Mouse (Mus musculus) left cerebral cortex, postnatal 14 days (tissue): ENCODE measurements around the gene R3hdm4. TPM values are rescaled to one million over a fixed set of nuclear protein-coding genes. Genes with fewer than 3 reads are reported as not detected.

Source experiments
- DNase-seq, 2 experiments: peaks; one replicate each; pipeline ENCODE4 v3.0.0; 2021 to 2022; ENCODE audit warnings: low spot score in 2 of 2, mixed read lengths in 1 of 2
- intact Hi-C: fragments of 180-260 bp; cut with DNase I; formaldehyde crosslinking; loops from one replicate; pipeline ENCODE4 v1.15.1; 2025
- total RNA-seq, 2 experiments: library from RNA; stranded (reverse); gene quantifications; 2 replicates each; pipeline ENCODE4 v1.2.3; 2021

Gene R3hdm4
- total RNA-seq, 2 experiments from 2014 or later: 438 to 440 TPM

- DNase-seq: no peak
- intact Hi-C loops: no loop called here
Observed at GRCm38 (mm10) chr10:79928030-79928694, 7.2 kb upstream of the R3hdm4 start.

DNA sequence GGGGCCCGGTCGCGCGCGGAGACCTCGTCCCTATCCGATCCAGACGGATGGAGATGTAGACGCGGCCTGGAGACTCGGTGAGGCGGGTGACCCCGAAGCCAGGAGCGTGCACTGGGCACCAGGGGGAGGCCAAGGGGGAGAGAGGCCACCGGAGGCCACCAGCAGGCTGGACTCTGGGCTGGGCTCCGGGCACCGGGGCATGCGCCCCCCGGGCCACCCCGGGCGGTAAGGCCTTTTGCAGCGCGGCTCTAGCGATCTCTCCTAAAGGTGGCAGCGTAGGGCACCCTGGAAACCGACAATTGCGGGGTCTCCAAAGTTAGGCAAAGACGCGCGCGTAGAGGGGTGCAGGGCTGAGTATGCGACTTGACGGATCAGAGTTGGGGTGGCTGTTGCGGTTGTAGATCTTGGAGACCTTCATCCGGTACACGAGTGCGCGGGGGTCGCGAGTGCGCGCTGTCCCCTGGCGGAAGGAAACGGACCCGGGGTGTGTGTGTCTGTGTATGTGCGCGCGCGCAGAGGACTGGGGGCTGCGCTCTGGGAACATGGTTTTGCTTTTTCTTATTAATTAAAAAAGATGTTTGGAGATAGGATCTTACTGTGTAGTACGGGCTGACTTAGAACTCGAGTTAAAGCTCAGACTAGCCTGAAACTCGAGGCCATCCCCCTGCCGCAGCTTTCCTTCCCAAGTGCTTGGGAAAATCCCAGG lies 6.5 kb upstream of the R3hdm4 start:
- DNase-seq: peak in 1 of 2 experiments; percentile 51
- intact Hi-C loops: no loop called here

- intact Hi-C loops: no loop called here
Observed at GRCm38 (mm10) chr10:79926491-79927323, 5.7 kb upstream of the R3hdm4 start, which contains the start of gene Arid3a. Gene Arid3a, plus strand, starts transcription at chr10:79927043.

DNA sequence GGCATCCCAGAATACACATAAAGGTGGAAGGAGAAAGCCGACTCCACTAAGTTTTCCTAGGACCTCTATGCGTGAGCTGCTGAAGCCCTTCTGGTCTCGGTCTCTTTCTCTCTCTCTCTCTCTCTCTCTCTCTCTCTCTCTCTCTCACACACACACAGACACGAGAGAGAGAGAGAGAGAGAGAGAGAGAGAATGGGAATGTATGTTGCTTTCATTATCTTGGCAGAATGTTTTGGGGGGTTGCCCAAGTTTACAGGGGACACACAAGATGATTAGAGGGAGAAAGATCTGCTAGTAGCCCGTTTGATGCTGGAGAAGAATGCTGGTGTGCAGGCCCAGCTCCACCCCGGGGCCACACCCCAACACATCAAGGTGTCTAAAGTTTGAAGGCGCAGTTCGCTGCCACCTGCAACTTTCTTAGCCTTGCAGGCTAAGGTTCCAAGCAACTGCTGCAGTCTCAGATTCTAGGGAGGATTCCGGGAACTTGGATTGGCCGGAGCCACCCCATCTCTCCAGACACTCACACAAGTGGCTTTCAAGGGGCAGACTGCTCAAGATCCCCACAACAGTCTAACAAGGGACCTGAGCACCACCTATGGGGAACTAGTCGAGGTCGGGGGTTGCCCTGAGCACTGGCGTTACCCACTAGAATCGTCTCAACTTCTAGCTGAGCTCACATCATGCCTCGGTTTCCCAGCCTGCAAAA lies 4.9 kb upstream of the R3hdm4 start:
- intact Hi-C loops: loop anchor here (1.0 to 2.0 kb wide), 4 partner anchors 29 to 92 kb away; no protein-coding TSS in a partner anchor
- DNase-seq: no peak

More at GRCm38 (mm10) chr10:79926491-79927323, 5.7 kb upstream of the R3hdm4 start, which contains the start of gene Arid3a:
- DNase-seq: peak; percentile 86 to 87

- intact Hi-C loops: loop anchor here (1.0 to 2.0 kb wide), 4 partner anchors 30 to 91 kb away; no protein-coding TSS in a partner anchor
- DNase-seq: peak; percentile 96 to 97
Observed at GRCm38 (mm10) chr10:79924998-79925784, 4.2 kb upstream of the R3hdm4 start.

GRCm38 (mm10) chr10:79921572-79921971 lies 564 bp upstream of the R3hdm4 start:
- no peak for DNase-seq
- intact Hi-C loops: no loop called here

GRCm38 (mm10) chr10:79920056-79920890 lies 735 bp downstream of the R3hdm4 start:
- intact Hi-C loops: no loop called here
- DNase-seq: no peak

DNA sequence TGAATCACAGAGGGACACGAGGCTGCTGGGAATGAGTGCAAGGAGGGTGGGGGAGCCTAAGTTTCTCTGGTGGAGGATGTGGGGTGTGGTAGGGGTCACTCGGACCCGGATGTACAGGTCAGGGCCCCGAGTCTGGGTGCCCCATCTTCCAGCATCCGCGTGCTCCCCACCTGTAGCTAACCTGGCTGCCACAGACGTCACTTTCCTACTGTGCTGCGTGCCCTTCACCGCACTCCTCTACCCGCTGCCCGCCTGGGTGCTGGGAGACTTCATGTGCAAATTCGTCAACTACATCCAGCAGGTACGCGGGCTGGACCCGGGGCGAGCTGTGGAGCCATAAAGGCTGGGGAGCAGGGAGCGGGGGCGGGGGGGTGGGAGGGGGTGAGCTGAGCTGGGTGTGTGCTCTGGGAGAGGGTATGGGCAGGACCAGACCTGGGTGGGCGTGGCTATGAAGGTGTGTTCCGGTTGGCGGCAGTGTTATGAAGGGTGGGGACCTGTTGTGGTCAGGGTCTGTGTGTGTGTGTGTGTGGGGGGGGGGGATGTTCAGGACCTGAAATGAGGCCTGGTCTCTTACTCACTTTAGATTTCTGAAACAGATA lies 1.7 kb downstream of the R3hdm4 start:
- intact Hi-C loops: no loop called here
- DNase-seq: no peak

DNA sequence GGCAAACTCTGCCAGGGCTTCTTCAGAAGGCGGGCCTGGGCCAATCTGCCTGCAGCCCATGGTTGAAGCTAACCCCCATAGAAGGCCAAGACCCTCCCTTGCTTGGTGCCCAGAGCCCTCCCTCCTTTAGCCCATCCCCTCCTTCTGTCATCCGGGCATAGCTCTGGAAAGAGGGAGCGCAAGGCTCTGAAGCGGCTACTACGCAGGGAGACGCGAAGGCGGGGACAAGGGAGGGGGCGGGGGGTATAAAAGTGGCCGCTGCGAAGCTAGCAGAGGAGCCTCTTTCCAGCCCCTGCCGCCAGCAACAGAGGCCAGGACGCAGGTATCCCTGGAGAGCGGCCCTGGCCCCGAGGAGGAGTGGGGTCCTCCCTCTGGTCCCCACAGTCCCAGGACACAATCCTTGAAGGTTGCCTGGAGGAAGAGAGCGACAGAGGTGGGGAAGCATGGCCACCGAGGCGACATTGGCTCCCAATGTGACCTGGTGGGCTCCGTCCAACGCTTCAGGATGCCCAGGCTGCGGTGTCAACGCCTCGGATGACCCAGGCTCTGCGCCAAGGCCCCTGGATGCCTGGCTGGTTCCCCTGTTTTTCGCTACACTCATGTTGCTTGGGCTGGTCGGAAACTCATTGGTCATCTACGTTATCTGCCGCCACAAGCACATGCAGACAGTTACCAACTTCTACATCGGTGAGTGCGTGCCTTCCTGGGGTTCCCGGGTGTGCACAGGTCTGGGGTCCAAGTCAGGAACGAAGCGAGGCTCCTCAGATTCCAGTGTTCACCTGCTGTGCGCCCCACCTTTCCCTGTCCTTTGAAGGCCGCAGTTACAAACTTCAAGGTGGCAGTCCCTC lies 2.6 kb downstream of the R3hdm4 start:
- no peak for DNase-seq
- intact Hi-C loops: no loop called here

- DNase-seq: no peak
- intact Hi-C loops: no loop called here
Observed at GRCm38 (mm10) chr10:79917532-79918100, 3.4 kb downstream of the R3hdm4 start.

DNA sequence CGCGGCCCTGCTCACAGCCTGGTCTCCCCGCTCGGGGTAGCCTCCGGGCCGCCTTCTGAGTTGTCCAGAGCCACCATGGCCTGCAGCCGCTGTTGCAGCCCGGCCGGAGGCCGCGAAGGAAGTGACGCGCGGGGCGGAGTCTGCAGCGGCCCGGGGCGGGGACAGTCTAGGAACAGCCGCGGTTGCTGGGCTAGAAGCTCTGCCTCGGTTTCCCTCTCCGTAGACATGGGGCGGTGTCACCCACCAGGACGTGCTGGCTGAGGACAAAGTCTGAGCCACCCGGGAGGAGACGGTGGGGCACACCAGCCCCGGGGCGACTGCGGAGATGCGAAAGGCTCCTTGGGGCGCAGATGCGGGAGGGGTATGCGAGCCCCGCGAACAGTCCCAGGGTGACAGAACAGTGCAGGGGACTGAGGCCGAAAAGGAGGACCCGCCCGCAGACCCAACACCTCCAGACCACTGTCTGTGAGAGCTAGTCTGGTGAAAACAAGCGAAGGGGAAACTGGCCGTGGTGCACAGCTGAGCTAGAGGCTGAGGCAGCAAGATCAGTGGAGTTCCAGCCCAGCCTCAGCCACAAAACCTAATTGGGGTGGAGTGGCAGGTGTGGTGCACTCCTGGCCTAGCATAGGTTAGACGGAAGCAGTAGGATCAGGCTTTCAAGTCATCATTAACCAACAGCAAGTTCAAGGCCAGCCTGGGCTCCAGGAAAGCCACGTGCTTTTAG lies 4.0 kb downstream of the R3hdm4 start, which contains the start of gene Kiss1r:
Kiss1r (plus strand) TSS at position 164 of the 724 bp plus-strand sequence.
- DNase-seq: peak; percentile 64 to 84
- intact Hi-C loops: no loop called here

- intact Hi-C loops: no loop called here
- peak in 1 of 2 experiments; percentile 36 for DNase-seq
Observed at GRCm38 (mm10) chr10:79916081-79916480, 4.9 kb downstream of the R3hdm4 start.

DNA sequence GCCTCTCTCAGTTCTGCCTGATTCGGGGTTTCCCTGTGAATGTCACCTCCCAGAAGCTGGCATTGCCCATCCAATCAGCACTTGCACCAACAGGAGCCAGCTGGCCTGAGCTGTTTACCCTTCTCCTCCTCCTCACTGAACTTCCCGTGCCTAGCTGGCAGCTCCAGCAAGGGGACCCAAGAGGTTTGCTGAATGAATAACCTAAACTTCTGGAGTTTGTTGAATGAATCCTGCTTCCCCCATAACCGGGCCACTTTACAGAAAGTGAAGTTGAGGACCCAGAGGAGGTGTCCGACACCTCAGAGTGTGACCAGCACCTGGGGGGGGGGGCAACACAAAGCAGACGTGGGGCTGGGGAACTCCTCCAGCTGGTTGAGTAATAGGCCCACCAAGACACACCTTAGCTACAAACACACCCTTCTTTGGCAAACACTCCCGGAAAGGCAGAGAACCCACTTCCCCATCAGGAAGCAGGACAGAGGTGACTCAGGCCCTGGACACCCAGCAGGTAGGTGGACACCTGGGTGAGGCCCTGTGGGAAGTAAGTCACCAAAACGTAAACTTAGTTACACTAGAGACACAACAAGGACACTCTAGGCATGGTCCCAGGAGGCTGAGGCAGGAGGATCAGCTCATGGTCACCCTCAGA lies 5.9 kb downstream of the R3hdm4 start:
- no peak for DNase-seq
- intact Hi-C loops: no loop called here

DNA sequence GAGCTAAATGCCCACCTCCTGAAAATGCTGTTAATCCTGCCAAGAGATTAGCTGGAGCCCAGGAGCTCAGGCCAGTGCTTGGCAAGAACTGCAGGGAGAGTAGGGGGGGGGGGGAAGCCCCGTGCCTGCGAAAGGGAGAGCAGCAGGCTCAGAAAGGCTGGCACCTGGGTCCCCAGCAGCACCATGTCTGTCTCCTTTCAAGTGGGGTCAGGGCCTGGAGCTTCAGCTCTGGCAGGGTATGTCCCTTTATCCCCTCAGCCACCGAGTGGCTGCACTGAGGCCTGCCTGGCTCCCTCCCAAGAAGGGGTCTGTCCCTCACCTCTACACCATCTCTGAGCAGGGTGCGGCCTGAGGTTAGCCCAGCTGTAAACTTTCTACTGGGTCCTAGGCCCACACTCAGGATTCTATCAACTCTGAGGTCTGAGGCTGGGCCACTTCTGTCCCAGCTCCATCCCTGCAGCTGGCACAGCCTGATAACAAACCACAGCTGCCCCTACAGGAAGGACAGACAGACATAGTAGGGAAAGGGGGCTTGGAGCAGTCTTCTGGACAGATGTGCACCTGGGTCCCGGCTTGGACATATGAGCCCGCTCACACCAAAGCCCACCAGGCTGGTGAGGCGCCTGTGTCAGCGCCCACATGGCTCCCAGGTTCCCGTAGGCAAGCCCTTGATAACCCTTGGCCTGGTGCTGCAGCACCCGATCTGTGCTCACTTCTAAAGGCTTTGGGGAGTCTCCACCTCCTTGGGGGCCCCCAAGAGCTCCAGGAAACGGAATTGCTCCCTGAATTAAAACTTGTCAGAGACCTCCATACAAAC lies 6.7 kb downstream of the R3hdm4 start:
- intact Hi-C loops: no loop called here
- no peak for DNase-seq
